Mouse (Mus musculus) C2C12 (cell line): Measurements from ENCODE around the gene Il6ra.

Source experiments
- CEBPB ChIP-seq: IDR thresholded peaks from one replicate; pipeline ENCODE4 v1.6.1; 2011; ENCODE audit warnings: low read depth, mild to moderate bottlenecking, control low read depth, moderate library complexity
- CTCF ChIP-seq: IDR thresholded peaks from one replicate; pipeline ENCODE4 v1.5.1; 2011; ENCODE audit not compliant: control insufficient read depth, insufficient read depth, insufficient read length
- USF1 ChIP-seq: IDR thresholded peaks from one replicate; pipeline ENCODE4 v1.6.1; 2011; ENCODE audit warnings: low read depth, mild to moderate bottlenecking, control low read depth, moderate library complexity

DNA sequence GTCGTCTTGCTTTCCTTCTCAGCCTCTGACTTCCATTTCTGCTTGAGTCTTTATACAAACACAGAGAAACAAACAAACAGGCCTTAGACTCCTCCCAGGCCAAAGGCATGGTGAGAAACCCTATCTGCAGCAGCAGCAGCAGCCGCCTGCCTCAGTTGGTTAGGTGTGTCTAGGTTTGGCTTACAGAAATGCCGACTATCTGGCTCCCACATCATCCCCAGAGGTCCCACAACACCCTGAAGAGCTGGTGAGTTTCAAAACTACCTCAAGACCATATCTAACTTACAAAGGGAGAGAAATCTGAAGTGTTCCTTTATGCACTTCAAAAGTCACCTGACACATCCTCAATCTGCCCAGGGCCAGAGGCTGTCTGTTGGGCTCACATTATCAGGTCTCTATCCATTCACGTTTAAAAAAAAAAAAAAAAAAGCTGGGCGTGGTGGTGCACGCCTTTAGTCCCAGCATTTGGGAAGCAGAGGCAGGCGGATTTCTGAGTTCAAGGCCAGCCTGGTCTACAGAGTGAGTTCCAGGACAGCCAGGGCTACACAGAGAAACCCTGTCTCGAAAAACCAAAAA is 41.6 kb downstream of the Il6ra start:
- TF ChIP-seq CTCF (no peak), CEBPB (no peak), USF1 (no peak)
